Mouse (Mus musculus) heart, adult 2 months (tissue): ENCODE measurements at regions not wholly inside any gene's neighbourhood (a gene's known extent, or its start where the extent isn't known, plus 50 kb on each side); places are given as distances from the start of the nearest gene placed in this dataset.

Experiments used
- DNase-seq, 2 experiments: peaks; one replicate each; pipeline ENCODE4 v3.0.0; 2021
- H3K27ac ChIP-seq: fragments of 200-600 bp; 2 replicates; pipeline ENCODE4 v1.8.1; 2022
- H3K27me3 ChIP-seq: fragments of 200-500 bp; 2 replicates; pipeline ENCODE4 v1.6.1; 2012; ENCODE audit warnings: mild to moderate bottlenecking, low read length, inconsistent platforms, mixed read lengths; ENCODE audit not compliant: control insufficient read depth, insufficient read depth
- H3K36me3 ChIP-seq: fragments of 200-500 bp; 2 replicates; pipeline ENCODE4 v1.6.1; 2012; ENCODE audit warnings: low read length, inconsistent platforms; ENCODE audit not compliant: control insufficient read depth, insufficient read depth
- H3K4me1 ChIP-seq: fragments of 200-500 bp; 2 replicates; pipeline ENCODE4 v1.6.1; 2011; ENCODE audit warnings: low read length; ENCODE audit not compliant: control insufficient read depth, insufficient read depth
- H3K4me3 ChIP-seq: fragments of 200-600 bp; 2 replicates; pipeline ENCODE4 v1.8.1; 2022
- H3K79me2 ChIP-seq: fragments of 200-500 bp; replicated peaks from 2 replicates; pipeline ENCODE4 v1.6.1; 2012; ENCODE audit warnings: mild to moderate bottlenecking, inconsistent platforms, low read length, moderate library complexity, mixed read lengths; ENCODE audit not compliant: control insufficient read depth, insufficient read depth
- H3K9ac ChIP-seq: fragments of 200-500 bp; 2 replicates; pipeline ENCODE4 v1.6.1; 2012; ENCODE audit warnings: low read depth, mild to moderate bottlenecking, control low read depth, inconsistent platforms, low read length, mixed read lengths
- CTCF ChIP-seq: fragments of 200-600 bp; IDR thresholded peaks from 2 replicates; pipeline ENCODE4 v1.8.1; 2022; ENCODE audit warnings: antibody characterized with exemption, mild to moderate bottlenecking, moderate library complexity
- EP300 ChIP-seq: fragments of 200-500 bp; IDR thresholded peaks from 2 replicates; pipeline ENCODE4 v1.6.1; 2011; ENCODE audit warnings: low read depth, low read length, control low read depth; ENCODE audit not compliant: insufficient read depth
- POLR2A ChIP-seq: fragments of 200-500 bp; IDR thresholded peaks from 2 replicates; pipeline ENCODE4 v1.6.1; 2011; ENCODE audit warnings: mild to moderate bottlenecking, low read depth, low read length, control low read depth; ENCODE audit not compliant: insufficient read depth
- WGBS: fragments of 180-500 bp; shearing (Covaris S2); methylation state at CpG from one replicate; pipeline ENCODE4 v1.1.7; 2018; 5-methylcytosine and 5-hydroxymethylcytosine counted together
- intact Hi-C: fragments of 180-260 bp; cut with DNase I; formaldehyde crosslinking; loops from one replicate; pipeline ENCODE4 v1.15.1; 2025

DNA sequence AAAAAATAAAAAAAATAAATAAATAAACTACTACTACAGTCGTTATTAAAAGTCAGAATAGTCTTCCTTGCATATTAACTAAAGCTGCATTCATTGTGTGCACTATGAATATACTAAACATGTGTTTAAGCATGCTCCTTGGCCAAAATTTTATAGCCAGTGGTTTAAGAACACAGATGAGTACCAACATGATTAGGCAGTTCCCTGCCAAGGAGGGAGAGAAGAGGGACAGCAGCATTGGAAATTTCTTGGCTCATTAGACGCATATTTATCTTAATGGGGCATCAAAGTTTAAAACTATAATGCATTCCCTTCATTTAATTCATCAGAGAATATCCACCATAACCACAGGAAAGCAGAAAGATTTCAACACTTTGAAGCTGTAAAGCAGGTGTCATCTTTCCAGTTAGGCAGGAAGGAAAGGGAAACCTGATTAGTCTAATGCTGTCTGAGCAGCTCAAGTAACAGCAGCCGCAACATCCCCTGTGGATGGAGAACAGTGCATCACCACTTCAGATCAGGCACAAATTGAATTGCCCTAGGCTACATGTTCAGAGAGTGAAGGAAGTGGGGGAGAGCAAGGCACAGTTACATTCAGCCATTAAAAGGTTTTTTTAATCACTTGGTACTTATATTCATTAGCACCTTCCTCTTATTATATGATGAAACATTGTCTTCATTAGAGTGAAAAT, 248.3 kb upstream of the Tmeff2 start:
- no peaks in the 10 kb centered on the region for H3K79me2 ChIP-seq
- no peaks in the 10 kb centered on the region for H3K27me3 ChIP-seq
- no peaks in the 10 kb centered on the region for H3K36me3 ChIP-seq
- H3K27ac ChIP-seq, result no peak overlapping the region
- intact Hi-C loops, result no loop called here
- no peaks in the 10 kb centered on the region for H3K4me1 ChIP-seq
- no peak overlapping the region for H3K4me3 ChIP-seq
- WGBS, result 58% methylated on average over 3 of the region's 3 CpGs
- H3K9ac ChIP-seq, result no peak overlapping the region
- no peak for DNase-seq
- TF ChIP-seq CTCF (no peak), POLR2A (no peak), EP300 (no peak)

DNA sequence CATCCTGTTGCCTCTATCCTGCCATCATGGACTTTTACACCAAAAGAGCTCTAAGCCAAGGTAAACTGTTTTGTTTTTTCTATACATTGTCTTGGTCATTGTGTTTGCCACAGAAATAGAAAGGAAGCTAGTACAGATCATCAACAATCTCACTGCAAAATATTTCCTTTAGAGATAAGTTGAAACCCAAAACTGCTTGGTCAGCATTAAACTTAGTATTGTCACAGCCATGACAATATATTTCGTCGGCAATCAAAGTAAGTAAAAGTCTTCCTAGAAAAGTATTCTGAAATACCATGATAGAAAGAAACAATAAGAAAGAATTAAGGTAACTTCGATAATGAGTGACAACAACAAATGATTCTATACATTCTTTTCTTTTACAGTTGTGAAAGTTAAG, 235.3 kb upstream of the Tmeff2 start:
- Histone ChIP-seq H3K4me3 (no peak overlapping the region), H3K36me3 (no peaks in the 10 kb centered on the region), H3K27ac (no peak overlapping the region), H3K79me2 (no peaks in the 10 kb centered on the region), H3K9ac (no peak overlapping the region), H3K27me3 (no peaks in the 10 kb centered on the region), H3K4me1 (no peaks in the 10 kb centered on the region)
- WGBS, result 83% methylated on average over 3 of the region's 3 CpGs
- TF ChIP-seq CTCF (no peak), EP300 (no peak), POLR2A (no peak)
- no peak for DNase-seq
- intact Hi-C loops, result no loop called here

DNA sequence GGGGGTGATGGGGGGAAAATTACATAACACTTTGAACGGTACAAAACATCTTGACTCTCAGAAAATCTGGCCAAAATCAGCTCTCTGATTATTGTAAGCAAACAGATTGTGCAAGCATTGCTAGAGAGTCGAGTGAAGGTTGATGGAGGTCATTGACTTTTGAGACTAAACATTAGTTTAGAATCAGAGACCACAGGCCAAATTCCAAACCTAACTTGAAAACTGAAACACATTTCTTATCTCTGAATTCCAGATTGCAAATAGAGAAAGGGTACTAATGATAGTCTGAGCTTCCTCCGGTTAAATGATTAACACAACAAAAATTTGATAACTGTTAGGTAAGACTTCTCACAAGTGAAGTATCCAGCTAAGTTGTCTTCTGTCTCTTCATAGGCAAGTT, 217.5 kb upstream of the Tmeff2 start:
- no peak for DNase-seq
- H3K4me3 ChIP-seq, result no peak overlapping the region
- intact Hi-C loops, result no loop called here
- TF ChIP-seq POLR2A (no peak), CTCF (no peak), EP300 (no peak)
- no peak overlapping the region for H3K9ac ChIP-seq
- no peaks in the 10 kb centered on the region for H3K36me3 ChIP-seq
- no peaks in the 10 kb centered on the region for H3K4me1 ChIP-seq
- no peaks in the 10 kb centered on the region for H3K79me2 ChIP-seq
- no peak overlapping the region for H3K27ac ChIP-seq
- H3K27me3 ChIP-seq, result no peaks in the 10 kb centered on the region
- WGBS, result 50% methylated on average over 3 of the region's 3 CpGs

DNA sequence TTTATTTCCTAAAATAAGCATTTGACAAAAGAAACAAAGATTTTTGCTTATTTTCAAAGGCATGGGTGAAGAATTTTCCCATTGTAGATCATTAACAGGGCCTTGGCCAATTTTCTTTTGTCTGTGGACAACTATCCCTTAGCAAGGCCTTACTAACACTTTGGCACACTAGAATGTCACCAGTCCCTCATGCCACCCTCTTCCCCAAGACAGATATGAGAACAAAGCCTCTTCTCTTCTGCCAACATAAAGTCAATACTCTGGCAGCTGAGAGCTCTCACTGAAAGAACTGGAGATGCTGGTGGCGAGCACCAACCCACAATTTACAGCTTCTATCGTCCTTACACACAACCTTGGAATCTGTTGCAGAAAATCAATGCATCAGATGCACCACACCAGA, 215.1 kb upstream of the Tmeff2 start:
- H3K36me3 ChIP-seq, result no peaks in the 10 kb centered on the region
- intact Hi-C loops, result no loop called here
- H3K27me3 ChIP-seq, result no peaks in the 10 kb centered on the region
- H3K9ac ChIP-seq, result no peak overlapping the region
- no peaks in the 10 kb centered on the region for H3K79me2 ChIP-seq
- no peak overlapping the region for H3K4me3 ChIP-seq
- no peaks in the 10 kb centered on the region for H3K4me1 ChIP-seq
- WGBS, result 61% methylated on average over 2 of the region's 2 CpGs
- TF ChIP-seq EP300, result no peak
- TF ChIP-seq CTCF, result no peak
- no peak for TF ChIP-seq POLR2A
- DNase-seq, result no peak
- H3K27ac ChIP-seq, result no peak overlapping the region

DNA sequence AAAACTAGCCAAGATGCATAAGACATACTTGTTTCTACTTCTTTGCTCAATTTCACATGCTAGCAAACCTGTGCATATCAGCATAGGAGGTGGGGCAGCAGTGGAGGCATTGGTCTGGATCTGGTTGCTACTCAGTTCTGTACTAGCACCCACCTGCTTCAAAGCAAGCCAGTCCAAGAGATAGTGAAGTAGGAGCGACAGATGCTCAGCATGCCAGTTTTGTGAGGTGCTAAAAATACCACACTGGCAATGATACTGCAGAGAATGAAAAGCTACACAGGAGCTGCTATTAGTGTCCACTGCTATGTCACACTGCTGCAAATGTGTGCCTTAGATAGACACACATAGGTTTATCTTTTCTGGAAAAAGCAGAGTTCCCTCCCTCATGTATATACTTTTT, 203.5 kb upstream of the Tmeff2 start:
- DNase-seq, result peak in 1 of 2 experiments; percentile 42
- WGBS, result 44% methylated on average over 1 of the region's 1 CpGs
- Histone ChIP-seq H3K27ac (peak overlapping the region; percentile 69), H3K79me2 (no peaks in the 10 kb centered on the region), H3K36me3 (peaks cover 2% of the 10 kb centered on the region; the same call in 1 of the 2 replicates), H3K4me3 (no peak overlapping the region), H3K27me3 (no peaks in the 10 kb centered on the region), H3K9ac (no peak overlapping the region), H3K4me1 (no peaks in the 10 kb centered on the region)
- TF ChIP-seq POLR2A (no peak), EP300 (no peak), CTCF (no peak)
- intact Hi-C loops, result loop anchor here (5.0 kb wide), 1 partner anchor 70 kb away; no protein-coding TSS in a partner anchor

DNA sequence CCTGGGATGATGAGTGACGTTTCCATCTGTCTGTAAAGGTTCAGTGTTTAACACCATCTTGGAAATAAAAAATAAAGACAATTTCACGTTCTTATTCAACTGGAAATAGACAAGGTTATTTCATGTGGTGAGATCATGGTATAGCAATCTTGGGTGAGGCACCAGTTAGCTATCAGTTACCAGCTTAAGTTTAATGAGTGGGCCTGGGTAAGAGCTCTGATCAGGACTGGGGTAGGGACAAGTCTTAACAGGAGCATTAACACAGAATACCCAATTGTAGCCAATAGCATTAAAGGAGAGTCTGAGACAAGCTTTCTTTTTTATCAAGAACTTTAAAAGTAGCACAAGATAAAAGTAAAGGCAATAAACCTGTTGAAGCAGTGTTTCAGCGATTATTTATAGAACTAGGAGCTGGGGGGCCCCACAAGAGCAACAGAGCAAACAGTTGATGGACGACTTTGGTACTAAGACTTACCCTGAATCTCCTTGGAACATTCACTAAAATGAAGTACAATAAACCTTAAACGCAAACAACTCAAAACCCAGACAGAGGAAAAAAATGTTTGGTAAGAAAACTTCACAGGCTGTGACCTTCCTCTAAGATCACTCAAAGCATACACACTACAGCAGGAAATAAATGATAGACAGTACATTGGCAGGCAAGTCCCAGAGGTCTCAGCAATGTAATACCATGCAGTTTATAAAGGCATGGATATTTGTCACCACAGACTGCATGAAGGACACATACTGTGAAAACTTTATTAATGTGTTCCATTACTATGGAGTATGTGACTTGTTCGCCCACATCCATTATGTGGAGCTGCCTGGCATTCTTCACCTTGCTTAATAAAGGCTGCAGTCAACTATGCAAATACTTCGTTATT, 202.9 kb upstream of the Tmeff2 start:
- H3K36me3 ChIP-seq, result peaks cover 2% of the 10 kb centered on the region; the same call in 1 of the 2 replicates
- H3K27me3 ChIP-seq, result no peaks in the 10 kb centered on the region
- H3K4me3 ChIP-seq, result no peak overlapping the region
- DNase-seq, result no peak
- peak overlapping the region; percentile 69 for H3K27ac ChIP-seq
- WGBS, result 49% methylated on average over 7 of the region's 7 CpGs
- TF ChIP-seq CTCF (no peak), EP300 (no peak), POLR2A (no peak)
- no peaks in the 10 kb centered on the region for H3K4me1 ChIP-seq
- no peak overlapping the region for H3K9ac ChIP-seq
- intact Hi-C loops, result loop anchor here (5.0 kb wide), 1 partner anchor 70 kb away; no protein-coding TSS in a partner anchor
- no peaks in the 10 kb centered on the region for H3K79me2 ChIP-seq
